Comparison of ENCODE assay signal across 23 mouse cellular contexts in the genomic region with DNA sequence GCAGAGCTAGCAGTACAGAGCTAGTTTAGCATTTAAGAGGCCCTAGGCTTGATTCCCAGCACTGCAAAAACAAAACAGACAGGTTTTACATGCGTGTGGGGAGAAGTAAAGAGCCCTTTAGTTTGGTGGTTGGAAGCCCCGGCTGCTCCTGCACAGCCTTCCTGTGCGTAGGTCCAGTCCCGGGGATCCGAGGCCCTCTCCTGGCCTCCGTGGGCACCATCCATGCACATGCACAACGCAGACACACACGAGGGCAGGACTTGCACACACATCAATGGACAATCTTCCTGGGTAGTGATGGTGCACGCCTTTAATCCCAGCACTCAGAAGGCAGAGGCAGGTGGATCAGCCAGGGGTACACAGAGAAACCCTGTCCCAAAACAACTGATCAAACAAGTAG. TPM values are rescaled to one million over a fixed set of nuclear protein-coding genes. Genes with fewer than 3 reads are reported as not detected.
A peak's percentile ranks its signal among the peaks of the same experiment; 100 is the strongest.
DNase-seq lines count a peak whose midpoint lies in the region; ATAC-seq and TF ChIP-seq lines count a peak whose summit lies in the region.
"Had no signal": no experiment of that assay in that cellular context is flagged by ENCODE, and none has a peak within 500 bp of the region (broad histone marks: within the 10 kb centered on the region; RNA-seq: fewer than 3 reads in every experiment).

No protein-coding gene starts in this region.

- no peaks in the 10 kb centered on the region for H3K27me3 ChIP-seq in heart, embryonic 10.5 days (ENCODE audit: insufficient read depth, poor library complexity, severe bottlenecking)
- H3K27me3 ChIP-seq in midbrain, embryonic 11.5 days (ENCODE audit: control insufficient read depth, insufficient read depth, low read length), result no peaks in the 10 kb centered on the region
- no peaks in the 10 kb centered on the region for H3K27me3 ChIP-seq in midbrain, postnatal 0 days (ENCODE audit: insufficient read depth, low read length)
- H3K27me3 ChIP-seq: CH12.LX, Patski had no signal

- H3K4me3 ChIP-seq in heart, embryonic 10.5 days, result no peak overlapping the region
- H3K4me3 ChIP-seq in midbrain, embryonic 11.5 days (ENCODE audit: low read depth, low read length), result no peak overlapping the region
- H3K4me3 ChIP-seq in midbrain, postnatal 0 days (ENCODE audit: low read depth, low read length), result no peak overlapping the region

- H3K36me3 ChIP-seq in heart, embryonic 10.5 days, result peaks cover 61% of the 10 kb centered on the region
- H3K36me3 ChIP-seq in midbrain, embryonic 11.5 days (ENCODE audit: control insufficient read depth, insufficient read depth, low read length), result peaks cover 4% of the 10 kb centered on the region
- H3K36me3 ChIP-seq in midbrain, postnatal 0 days (ENCODE audit: insufficient read depth, low read length), result peaks cover 17% of the 10 kb centered on the region

- WGBS in heart, embryonic 10.5 days, result 93% methylated on average over 9 of the region's 9 CpGs
- 91% methylated on average over 9 of the region's 9 CpGs for WGBS in midbrain, embryonic 11.5 days
- WGBS in midbrain, postnatal 0 days, result 95% methylated on average over 9 of the region's 9 CpGs

- no peak overlapping the region for H3K27ac ChIP-seq in heart, embryonic 10.5 days
- H3K27ac ChIP-seq in midbrain, embryonic 11.5 days (ENCODE audit: low read depth, low read length), result no peak overlapping the region
- H3K27ac ChIP-seq in midbrain, postnatal 0 days (ENCODE audit: low read depth, low read length), result no peak overlapping the region

- DNase-seq in heart, adult 11 months, result peak; percentile 49
- no peak for DNase-seq in heart, postnatal 4 days
- peak; percentile 66 for DNase-seq in heart, embryonic 10.5 days (ENCODE audit: low spot score)
- no peak for DNase-seq in heart, adult 18-20 months
- DNase-seq in midbrain, embryonic 11.5 days (ENCODE audit: low spot score, missing footprints), result peak; percentile 57
- DNase-seq in midbrain, postnatal 0 days (ENCODE audit: low spot score), result no peak
- DNase-seq in 3134 (ENCODE audit: extremely low read depth, insufficient read length, low spot score), result peak; percentile 9
- no peak for DNase-seq in thymus, postnatal 14 days
- DNase-seq: adrenal gland, adult 2 months; adrenal gland, adult 8-10 months; adrenal gland, postnatal 10 days; adrenal gland, postnatal 14 days; adrenal gland, postnatal 25 days; adrenal gland, postnatal 36 days; B cell, adult 2 months; cerebellum, adult 11 months; cerebellum, adult 11-12 months; cerebellum, adult 18-20 months had no signal

- no peak for ATAC-seq in midbrain, embryonic 11.5 days (ENCODE audit: low FRiP score)
- ATAC-seq in midbrain, postnatal 0 days (ENCODE audit: low FRiP score), result no peak
- ATAC-seq: activated CD4-positive, CD25-positive, alpha-beta regulatory T cell, adult 4 months; CD4-positive, CD25-positive, alpha-beta regulatory T cell, adult 4 months; Patski had no signal

- H3K9ac ChIP-seq in midbrain, embryonic 11.5 days (ENCODE audit: low read length), result no peak overlapping the region
- no peak overlapping the region for H3K9ac ChIP-seq in midbrain, postnatal 0 days (replicated peaks; ENCODE audit: low read length, poor library complexity, severe bottlenecking)

- H3K9me3 ChIP-seq in heart, embryonic 10.5 days, result no peaks in the 10 kb centered on the region
- H3K9me3 ChIP-seq in midbrain, embryonic 11.5 days (ENCODE audit: control insufficient read depth, low read length), result no peaks in the 10 kb centered on the region
- H3K9me3 ChIP-seq in midbrain, postnatal 0 days (ENCODE audit: low read length), result no peaks in the 10 kb centered on the region
- H3K9me3 ChIP-seq: G1E had no signal

- no peak for TF ChIP-seq CTCF in midbrain, postnatal 0 days (IDR thresholded peaks at IDR 0.05)

- H3K4me1 ChIP-seq in heart, embryonic 10.5 days, result no peaks in the 10 kb centered on the region
- H3K4me1 ChIP-seq in midbrain, embryonic 11.5 days (ENCODE audit: control insufficient read depth, insufficient read depth, low read length), result no peaks in the 10 kb centered on the region
- no peaks in the 10 kb centered on the region for H3K4me1 ChIP-seq in midbrain, postnatal 0 days (ENCODE audit: insufficient read depth, low read length)

- no peak overlapping the region for H3K4me2 ChIP-seq in midbrain, embryonic 11.5 days
- H3K4me2 ChIP-seq in midbrain, postnatal 0 days (ENCODE audit: low read depth, low read length, poor library complexity, severe bottlenecking), result no peak overlapping the region

RNA-seq across cellular contexts. Expression of gene Lin54, which starts 38.9 kb away (rescaled TPM):
- total RNA-seq in heart, postnatal 4 days (2021), result 10 to 100 TPM; 20.7 to 20.9 TPM
- 10.4 and 13.4 TPM in 2 replicates for polyA plus RNA-seq in heart, embryonic 10.5 days (2016; fragmentation: Nextera tagmentation; extraction: Ambion mirVana)
- 1 to 10 TPM; 5.6 to 6.1 TPM for total RNA-seq in heart, adult 18-20 months (2021)
- polyA plus RNA-seq in midbrain, embryonic 11.5 days (2014; fragmentation: Nextera tagmentation; extraction: Ambion mirVana), result 18.7 and 21.4 TPM in 2 replicates
- total RNA-seq in midbrain, postnatal 0 days (2014; rRNA removed), result 10.9 and 11.4 TPM in 2 replicates
- polyA plus RNA-seq in midbrain, postnatal 0 days (2015; fragmentation: Nextera tagmentation; extraction: Ambion mirVana), result 6.0 and 6.3 TPM in 2 replicates

RNA-seq across cellular contexts. Expression of gene Sec31a, which starts 45.5 kb away (rescaled TPM):
- 100 to 1,000 TPM; 156 to 166 TPM for total RNA-seq in heart, postnatal 4 days (2021)
- 156 and 180 TPM in 2 replicates for polyA plus RNA-seq in heart, embryonic 10.5 days (2016; fragmentation: Nextera tagmentation; extraction: Ambion mirVana)
- total RNA-seq in heart, adult 18-20 months (2021), result 100 to 1,000 TPM in 1 of 2 experiments, 10 to 100 TPM in 1; 93.5 to 101 TPM
- 92.2 and 100 TPM in 2 replicates for polyA plus RNA-seq in midbrain, embryonic 11.5 days (2014; fragmentation: Nextera tagmentation; extraction: Ambion mirVana)
- total RNA-seq in midbrain, postnatal 0 days (2014; rRNA removed), result 148 and 227 TPM in 2 replicates
- 79.6 and 85.0 TPM in 2 replicates for polyA plus RNA-seq in midbrain, postnatal 0 days (2015; fragmentation: Nextera tagmentation; extraction: Ambion mirVana)

RNA-seq across cellular contexts. Expression of gene Cops4, which starts 56.6 kb away (rescaled TPM):
- 10 to 100 TPM; 91.8 to 92.3 TPM for total RNA-seq in heart, postnatal 4 days (2021)
- 172 and 203 TPM in 2 replicates for polyA plus RNA-seq in heart, embryonic 10.5 days (2016; fragmentation: Nextera tagmentation; extraction: Ambion mirVana)
- 10 to 100 TPM; 89.2 to 93.2 TPM for total RNA-seq in heart, adult 18-20 months (2021)
- polyA plus RNA-seq in midbrain, embryonic 11.5 days (2014; fragmentation: Nextera tagmentation; extraction: Ambion mirVana), result 242 and 251 TPM in 2 replicates
- total RNA-seq in midbrain, postnatal 0 days (2014; rRNA removed), result 100 and 108 TPM in 2 replicates
- 168 and 174 TPM in 2 replicates for polyA plus RNA-seq in midbrain, postnatal 0 days (2015; fragmentation: Nextera tagmentation; extraction: Ambion mirVana)

Comparison
In these comparisons a context has a peak if more than half of its experiments do, and no peak if none do; other contexts are left out.
1. DNase-seq: peak in heart, adult 11 months (single experiment), heart, embryonic 10.5 days (single experiment), midbrain, embryonic 11.5 days (single experiment) and 3134 (single experiment); none in heart, postnatal 4 days (single experiment), heart, adult 18-20 months (0 of 2), midbrain, postnatal 0 days (single experiment) and thymus, postnatal 14 days (single experiment).